Mouse (Mus musculus) testis, adult 2 months (tissue): ENCODE measurements around the gene Rex1bd.

ENCODE experiments used
- CTCF ChIP-seq: fragments of 200-500 bp; IDR thresholded peaks from 2 replicates; pipeline ENCODE4 v1.5.1; 2012; ENCODE audit warnings: low read depth, mild to moderate bottlenecking, inconsistent platforms, low read length, moderate library complexity; ENCODE audit not compliant: control insufficient read depth, insufficient read depth, insufficient replicate concordance
- POLR2A ChIP-seq: fragments of 200-500 bp; IDR thresholded peaks from 2 replicates; pipeline ENCODE4 v1.6.1; 2012; ENCODE audit warnings: low read depth, mild to moderate bottlenecking, inconsistent platforms, low read length, moderate library complexity; ENCODE audit not compliant: control insufficient read depth

- no peak for TF ChIP-seq POLR2A
- no peak for TF ChIP-seq CTCF
Measured at GRCm38 (mm10) chr8:70457882-70458281, 48.7 kb downstream of the Rex1bd start.
